Mouse (Mus musculus) hindbrain, postnatal 0 days (tissue): ENCODE data around the gene Abca13. TPM values are rescaled to one million over a fixed set of nuclear protein-coding genes. Genes with fewer than 3 reads are reported as not detected.
A peak's percentile ranks its signal among the peaks of the same experiment; 100 is the strongest.
"Not testable (repeated sequence)": the region's sequence is repeated elsewhere in the genome, so short reads cannot be mapped to it uniquely, and the experiment has no call there.

Source experiments
- ATAC-seq: fragments of 200-750 bp; cut with Nextera tagmentation; 2 replicates; pipeline ENCODE4 v1.8.0; 2017; ENCODE audit warnings: mild to moderate bottlenecking, moderate TSS enrichment, moderate library complexity
- DNase-seq: peaks from one replicate; pipeline ENCODE4 v3.0.0-alpha.2; 2015; ENCODE audit warnings: low spot score
- H3K27ac ChIP-seq: fragments of 300-500 bp; sonication (generic); 2 replicates; pipeline ENCODE4 v1.5.1; 2014; ENCODE audit warnings: mild to moderate bottlenecking
- H3K27me3 ChIP-seq: fragments of 300-500 bp; sonication (generic); 2 replicates; pipeline ENCODE4 v1.6.1; 2014; ENCODE audit warnings: low read length, mixed read lengths; ENCODE audit not compliant: insufficient read depth
- H3K36me3 ChIP-seq: fragments of 300-500 bp; sonication (generic); 2 replicates; pipeline ENCODE4 v1.6.1; 2014; ENCODE audit warnings: low read length, mixed read lengths; ENCODE audit not compliant: insufficient read depth
- H3K4me1 ChIP-seq: fragments of 300-500 bp; sonication (generic); 2 replicates; pipeline ENCODE4 v1.6.1; 2014; ENCODE audit warnings: antibody characterized with exemption, low read length, mixed read lengths; ENCODE audit not compliant: insufficient read depth
- H3K4me2 ChIP-seq: fragments of 300-500 bp; sonication (generic); 2 replicates; pipeline ENCODE4 v1.6.1; 2014; ENCODE audit warnings: low read depth, mild to moderate bottlenecking, low read length, moderate library complexity, mixed read lengths
- H3K4me3 ChIP-seq: fragments of 300-500 bp; sonication (generic); 2 replicates; pipeline ENCODE4 v1.5.1; 2014; ENCODE audit warnings: low read length
- H3K9ac ChIP-seq: fragments of 300-500 bp; sonication (generic); replicated peaks from 2 replicates; pipeline ENCODE4 v1.6.1; 2014; ENCODE audit warnings: mild to moderate bottlenecking, low read length, moderate library complexity, mixed read lengths
- H3K9me3 ChIP-seq: fragments of 300-500 bp; sonication (generic); 2 replicates; pipeline ENCODE4 v1.6.1; 2016; ENCODE audit warnings: low read length, mixed read lengths
- CTCF ChIP-seq: IDR thresholded peaks from 2 replicates; pipeline ENCODE4 v1.5.1; 2016; ENCODE audit warnings: antibody characterized with exemption, control low read depth, low read depth
- WGBS: fragments of 180-500 bp; shearing (Covaris S2); extraction: QIAGEN DNeasy Blood & Tissue Kit; methylation state at CpG from one replicate; pipeline ENCODE4 v1.1.7; 2014; 5-methylcytosine and 5-hydroxymethylcytosine counted together
- polyA plus RNA-seq: library from polyadenylated mRNA; unstranded; fragments of >200 nt; fragmentation: Nextera tagmentation; extraction: Ambion mirVana; gene quantifications from 2 replicates; pipeline ENCODE4 v1.2.1, GENCODE M21; 2015
- total RNA-seq: library from RNA; depleted of rRNA; stranded (reverse); fragments of >200 nt; gene quantifications from 2 replicates; pipeline ENCODE4 v1.2.3, GENCODE M21; 2014

Abca13 gene
- total and polyA plus RNA-seq, 2 experiments from 2014 or later = 0.04 to 0.05 TPM

DNA sequence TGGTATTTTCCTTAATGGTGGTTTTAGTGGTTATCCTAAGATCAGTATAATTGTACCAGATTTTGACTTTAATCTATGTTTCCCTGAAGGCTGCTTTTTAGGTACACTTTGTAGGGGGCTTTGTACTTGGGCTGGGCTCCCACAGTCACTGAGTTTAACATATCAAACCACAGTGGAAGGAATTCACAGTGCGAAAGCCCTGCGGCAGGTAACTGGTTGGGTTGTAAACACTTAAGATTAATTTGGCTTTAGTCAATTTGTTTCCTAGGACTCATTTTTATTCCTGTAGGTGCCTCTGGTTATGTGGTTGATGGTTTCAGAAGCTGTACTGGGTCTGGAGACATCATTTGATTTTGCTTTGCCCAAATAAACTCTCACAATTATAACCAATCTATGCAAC, 24.4 kb upstream of the Abca13 start:
- no peak overlapping the region for H3K4me3 ChIP-seq
- H3K9ac ChIP-seq = no peak overlapping the region
- DNase-seq = no peak
- H3K9me3 ChIP-seq = no peaks in the 10 kb centered on the region
- H3K36me3 ChIP-seq = no peaks in the 10 kb centered on the region
- WGBS = 98% methylated on average over 2 of the region's 2 CpGs
- no peak for TF ChIP-seq CTCF
- H3K27ac ChIP-seq = no peak overlapping the region
- no peak for ATAC-seq
- no peaks in the 10 kb centered on the region for H3K27me3 ChIP-seq
- H3K4me1 ChIP-seq = no peaks in the 10 kb centered on the region
- H3K4me2 ChIP-seq = no peak overlapping the region

DNA sequence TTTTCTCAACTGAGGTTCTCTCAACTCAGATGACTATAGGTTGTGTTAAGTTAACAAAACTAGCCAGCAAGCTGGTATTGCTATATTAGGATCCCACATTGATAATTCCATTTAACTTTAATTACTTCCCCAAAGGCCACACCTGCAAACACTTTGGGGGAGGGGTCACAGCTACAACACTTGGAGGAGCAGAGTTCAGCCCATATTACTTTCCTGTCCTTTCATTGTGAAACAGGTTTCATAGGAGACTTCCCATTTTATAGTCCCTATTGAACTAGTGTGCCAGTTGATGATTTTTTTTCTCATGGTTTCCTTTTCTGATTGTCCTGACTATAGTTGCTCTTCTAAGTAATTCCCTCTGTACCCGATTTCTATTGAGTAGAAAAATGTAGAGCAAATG, 10.3 kb upstream of the Abca13 start:
- TF ChIP-seq CTCF = no peak
- Histone ChIP-seq H3K27ac (no peak overlapping the region), H3K4me2 (no peak overlapping the region), H3K4me1 (no peaks in the 10 kb centered on the region), H3K9ac (no peak overlapping the region), H3K27me3 (no peaks in the 10 kb centered on the region), H3K36me3 (no peaks in the 10 kb centered on the region), H3K4me3 (no peak overlapping the region), H3K9me3 (no peaks in the 10 kb centered on the region)
- no peak for DNase-seq
- WGBS = 90% methylated on average over 1 of the region's 1 CpGs
- no peak for ATAC-seq

DNA sequence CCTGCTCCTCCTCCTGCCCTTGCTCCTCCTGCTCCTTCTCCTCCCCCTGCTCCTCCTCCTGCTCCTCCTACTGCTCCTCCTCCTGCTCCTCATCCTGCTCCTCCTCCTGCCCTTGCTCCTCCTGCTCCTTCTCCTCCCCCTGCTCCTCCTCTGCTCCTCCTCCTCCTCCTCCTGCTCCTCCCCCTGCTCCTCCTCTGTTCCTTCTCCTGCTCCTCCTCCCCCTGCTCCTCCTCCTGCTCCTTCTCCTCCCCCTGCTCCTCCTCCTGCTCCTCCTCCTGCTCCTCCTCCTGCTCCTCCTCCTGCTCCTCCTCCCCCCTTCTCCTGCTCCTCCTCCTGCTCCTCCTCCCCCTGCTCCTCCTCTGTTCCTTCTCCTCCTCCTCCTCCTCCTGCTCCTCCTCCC, 2.3 kb upstream of the Abca13 start:
- not testable (repeated sequence) for DNase-seq, H3K4me3 ChIP-seq, ATAC-seq, H3K27me3 ChIP-seq, H3K9me3 ChIP-seq, H3K27ac ChIP-seq, H3K4me1 ChIP-seq, H3K4me2 ChIP-seq, H3K36me3 ChIP-seq, H3K9ac ChIP-seq

DNA sequence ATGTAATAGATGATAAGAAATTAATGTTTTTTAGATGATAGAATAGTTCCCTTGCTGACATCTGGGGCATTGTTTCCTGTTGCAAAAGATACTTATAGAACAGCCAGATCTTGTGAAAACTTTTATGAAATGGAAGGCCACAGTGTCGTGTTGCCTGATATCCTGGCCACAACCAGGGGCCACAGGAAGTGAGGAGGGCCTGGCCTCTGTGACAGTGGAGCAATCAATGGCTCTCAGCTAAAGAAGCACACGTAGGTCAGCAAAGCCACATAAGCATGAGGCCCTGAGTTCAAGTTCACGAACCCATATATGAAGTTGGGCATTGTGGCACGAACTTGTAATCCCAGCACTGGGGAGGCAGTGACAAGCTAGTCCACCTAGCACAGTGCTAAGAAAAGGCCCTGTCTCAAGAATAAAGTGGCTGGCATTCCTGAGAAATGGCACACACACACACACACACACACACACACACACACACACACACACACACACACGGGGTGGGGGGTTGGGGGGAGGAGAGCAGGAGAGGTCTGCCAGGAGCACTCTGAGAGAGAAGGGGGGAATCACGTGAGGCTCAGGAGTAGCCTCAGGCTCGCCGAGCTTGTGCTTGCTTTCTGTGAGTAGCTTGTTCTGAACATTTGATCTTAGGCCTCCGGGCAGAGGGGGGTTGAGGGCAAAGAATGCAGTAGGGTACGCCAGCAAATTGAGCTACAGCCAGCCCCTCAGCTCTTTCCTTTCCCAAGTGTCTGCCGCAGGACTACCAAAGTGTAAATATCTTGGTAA, 779 bp upstream of the Abca13 start:
- no peak for TF ChIP-seq CTCF
- no peak overlapping the region for H3K27ac ChIP-seq
- ATAC-seq = peak; percentile 40; the same call in 1 of the 2 replicates
- H3K4me3 ChIP-seq = no peak overlapping the region
- H3K9me3 ChIP-seq = no peaks in the 10 kb centered on the region
- no peak overlapping the region for H3K9ac ChIP-seq
- no peaks in the 10 kb centered on the region for H3K4me1 ChIP-seq
- H3K36me3 ChIP-seq = no peaks in the 10 kb centered on the region
- H3K4me2 ChIP-seq = no peak overlapping the region
- no peak for DNase-seq
- WGBS = 45% methylated on average over 11 of the region's 11 CpGs
- H3K27me3 ChIP-seq = no peaks in the 10 kb centered on the region

DNA sequence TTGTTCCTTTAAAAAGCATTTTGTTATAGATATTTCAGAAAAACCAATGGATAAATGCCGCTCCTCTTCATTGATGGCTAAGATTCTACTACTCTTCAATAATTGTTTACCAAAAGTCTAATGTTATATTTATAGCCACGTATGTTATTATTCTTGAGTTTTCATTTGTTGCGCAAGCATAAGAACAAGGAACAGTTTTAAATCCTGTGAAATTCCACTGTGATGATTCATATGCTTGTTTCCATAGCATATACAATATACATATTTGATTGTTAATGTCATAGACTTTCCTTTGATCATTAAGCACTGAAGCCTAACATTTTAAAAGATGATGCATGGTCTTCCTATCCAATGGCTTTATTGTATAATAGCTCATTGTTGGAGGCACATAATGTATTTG, 3.1 kb downstream of the Abca13 start:
- TF ChIP-seq CTCF = no peak
- Histone ChIP-seq H3K36me3 (no peaks in the 10 kb centered on the region), H3K27ac (no peak overlapping the region), H3K4me3 (no peak overlapping the region), H3K9me3 (no peaks in the 10 kb centered on the region), H3K27me3 (no peaks in the 10 kb centered on the region), H3K4me1 (no peaks in the 10 kb centered on the region), H3K9ac (no peak overlapping the region), H3K4me2 (no peak overlapping the region)
- WGBS = 95% methylated on average over 3 of the region's 3 CpGs
- no peak for DNase-seq
- ATAC-seq = no peak

DNA sequence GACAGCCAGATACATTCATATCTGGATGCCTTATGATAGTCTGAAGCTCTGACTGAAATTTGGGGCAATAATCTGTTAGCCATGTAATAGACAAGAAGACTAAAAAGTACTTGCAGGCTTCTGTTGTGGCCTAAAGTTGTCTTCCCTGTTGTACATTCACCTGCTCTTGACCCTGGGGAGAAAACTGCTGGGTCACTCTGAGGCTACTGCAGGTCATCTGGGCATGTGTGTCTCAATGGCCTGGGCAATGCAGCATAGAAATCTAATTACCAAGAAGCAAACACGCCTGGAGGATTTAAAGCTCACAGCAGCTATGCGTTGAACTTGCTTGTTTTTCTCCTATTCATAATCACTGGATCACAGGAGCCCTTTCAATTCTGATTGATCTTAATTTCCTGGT, 8.1 kb downstream of the Abca13 start:
- no peak for TF ChIP-seq CTCF
- H3K4me1 ChIP-seq = no peaks in the 10 kb centered on the region
- WGBS = 70% methylated on average over 2 of the region's 2 CpGs

DNA sequence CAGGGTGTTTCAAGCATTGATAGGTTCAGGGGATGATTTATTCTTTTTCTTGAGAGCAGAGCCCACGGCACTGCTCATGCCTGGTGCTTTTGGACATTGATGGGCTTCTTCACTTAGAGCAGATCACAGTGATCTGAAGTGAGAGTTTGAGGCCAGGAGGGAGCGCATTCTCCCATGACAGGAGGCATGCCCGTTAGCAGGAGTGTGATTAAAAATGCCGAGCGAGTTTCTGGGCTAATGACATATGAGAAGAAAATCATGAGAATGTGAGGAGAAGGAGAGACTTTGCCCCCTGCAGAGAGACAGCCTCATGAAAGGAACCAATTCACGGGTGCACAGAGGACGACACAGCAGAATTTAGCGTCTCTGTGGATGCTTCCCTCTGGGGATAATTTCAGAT, 19.0 kb downstream of the Abca13 start:
- no peaks in the 10 kb centered on the region for H3K36me3 ChIP-seq
- ATAC-seq = no peak
- H3K4me1 ChIP-seq = no peaks in the 10 kb centered on the region
- no peak for TF ChIP-seq CTCF
- H3K4me3 ChIP-seq = no peak overlapping the region
- no peak overlapping the region for H3K4me2 ChIP-seq
- DNase-seq = no peak
- H3K9me3 ChIP-seq = no peaks in the 10 kb centered on the region
- H3K27ac ChIP-seq = no peak overlapping the region
- H3K27me3 ChIP-seq = no peaks in the 10 kb centered on the region
- H3K9ac ChIP-seq = no peak overlapping the region
- WGBS = 41% methylated on average over 8 of the region's 8 CpGs

More for the DNA sequence above, 8.1 kb downstream of the Abca13 start:
- no peak overlapping the region for H3K4me3 ChIP-seq
- H3K4me2 ChIP-seq = no peak overlapping the region
- ATAC-seq (no peak), DNase-seq (no peak)
- no peak overlapping the region for H3K27ac ChIP-seq
- no peaks in the 10 kb centered on the region for H3K36me3 ChIP-seq
- H3K9ac ChIP-seq = no peak overlapping the region
- H3K27me3 ChIP-seq = no peaks in the 10 kb centered on the region
- no peaks in the 10 kb centered on the region for H3K9me3 ChIP-seq
